Mouse (Mus musculus): Measurements from ENCODE around the gene Nxpe3.
"Not testable (repeated sequence)": the region's sequence is repeated elsewhere in the genome, so short reads cannot be mapped to it uniquely, and the experiment has no call there.

Nxpe3 gene

DNA sequence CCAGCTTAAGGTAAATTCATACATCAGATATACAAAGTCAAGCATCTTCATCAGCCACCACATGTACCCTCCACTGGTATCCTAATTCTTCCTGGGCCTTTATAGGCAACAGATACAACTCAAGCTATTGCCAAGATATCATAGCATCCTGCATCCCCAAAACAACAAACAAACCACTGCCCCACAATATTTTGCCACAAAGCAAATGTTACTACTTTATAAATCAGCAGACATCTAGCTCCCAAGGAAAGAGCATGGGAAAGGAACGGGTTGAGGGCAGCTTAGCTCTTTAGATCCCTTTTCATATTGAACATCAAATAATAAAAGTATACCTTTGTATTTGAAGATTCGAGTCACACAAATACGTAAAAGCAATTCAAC lies 57.0 kb downstream of the Nxpe3 start:
- no peak for DNase-seq (ENCODE audit: low read depth, low spot score)

DNA sequence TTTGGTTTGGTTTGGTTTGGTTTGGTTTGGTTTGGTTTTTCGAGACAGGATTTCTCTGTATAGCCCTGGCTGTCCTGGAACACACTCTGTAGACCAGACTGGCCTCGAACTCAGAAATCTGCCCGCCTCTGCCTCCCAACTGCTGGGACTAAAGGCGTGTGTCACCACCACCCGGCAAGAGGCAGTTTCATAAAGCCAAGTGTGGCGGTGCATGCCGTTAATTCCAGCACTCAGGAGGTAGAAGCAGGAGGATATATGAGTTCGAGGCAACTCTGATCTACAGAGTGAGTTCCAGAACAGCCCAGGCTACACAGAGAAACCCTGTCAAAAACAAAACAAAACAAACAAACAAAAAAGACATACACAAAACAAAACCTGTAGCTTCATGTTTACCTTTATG lies 57.4 kb downstream of the Nxpe3 start:
- not testable (repeated sequence) for DNase-seq (ENCODE audit: low read depth, low spot score)

DNA sequence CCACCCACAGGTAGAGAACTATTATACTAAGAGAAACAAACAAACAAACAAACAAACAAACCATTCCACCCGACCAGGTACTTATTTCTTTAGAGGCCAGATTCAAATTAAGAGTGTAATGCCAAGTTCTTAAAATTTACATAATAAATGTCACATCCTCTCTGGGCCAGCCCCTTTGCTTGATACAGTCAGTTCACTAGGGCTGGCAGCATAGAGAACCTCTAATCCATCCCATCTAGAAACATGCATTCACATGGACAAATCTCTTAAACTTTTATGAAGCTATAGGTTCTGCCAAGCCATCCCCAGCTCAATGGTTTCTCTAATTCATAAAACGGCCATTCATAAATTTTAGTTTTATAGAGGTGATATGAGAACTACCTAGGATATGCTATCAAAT lies 57.9 kb downstream of the Nxpe3 start:
- DNase-seq (ENCODE audit: low read depth, low spot score), result no peak

DNA sequence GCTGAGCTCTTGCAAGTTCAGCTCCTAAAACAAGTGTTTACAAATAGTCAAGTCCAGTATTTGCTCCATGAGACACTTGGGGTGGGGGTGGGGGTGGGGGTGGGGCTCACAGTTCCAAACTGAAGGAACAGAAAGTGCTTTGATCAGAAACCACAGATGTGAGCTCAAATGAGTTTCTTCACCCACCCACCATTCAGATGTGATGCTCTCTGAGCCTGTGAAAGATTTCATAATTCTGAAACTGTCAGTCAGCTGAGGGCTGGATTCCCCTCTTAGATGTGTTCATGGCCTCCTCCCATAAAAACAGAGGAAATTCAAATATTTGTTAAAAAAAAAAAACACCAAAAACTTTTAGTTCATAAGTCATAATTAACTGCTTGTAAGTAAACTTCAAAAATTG lies 59.3 kb downstream of the Nxpe3 start:
- no peak for DNase-seq (ENCODE audit: low read depth, low spot score)

DNA sequence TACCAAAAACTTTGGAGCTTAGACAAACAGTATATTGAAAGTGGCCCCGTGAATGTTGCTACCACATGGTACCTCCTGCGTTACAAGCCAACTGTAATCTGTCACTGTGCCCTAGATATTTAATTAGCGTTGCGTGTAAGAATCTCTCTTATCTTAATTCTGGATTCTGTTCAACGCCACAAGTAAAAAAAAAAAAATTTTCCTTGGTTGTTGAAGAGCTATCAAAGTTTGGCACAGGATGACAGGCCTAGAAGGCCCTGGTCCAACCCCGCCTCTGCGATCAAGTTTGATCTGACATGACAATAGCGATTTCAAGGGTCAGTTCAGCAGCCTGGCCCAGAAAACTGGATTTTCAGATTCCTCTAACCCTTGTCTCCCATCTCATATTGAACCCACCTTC lies 62.5 kb downstream of the Nxpe3 start:
- DNase-seq (ENCODE audit: low read depth, low spot score), result no peak

DNA sequence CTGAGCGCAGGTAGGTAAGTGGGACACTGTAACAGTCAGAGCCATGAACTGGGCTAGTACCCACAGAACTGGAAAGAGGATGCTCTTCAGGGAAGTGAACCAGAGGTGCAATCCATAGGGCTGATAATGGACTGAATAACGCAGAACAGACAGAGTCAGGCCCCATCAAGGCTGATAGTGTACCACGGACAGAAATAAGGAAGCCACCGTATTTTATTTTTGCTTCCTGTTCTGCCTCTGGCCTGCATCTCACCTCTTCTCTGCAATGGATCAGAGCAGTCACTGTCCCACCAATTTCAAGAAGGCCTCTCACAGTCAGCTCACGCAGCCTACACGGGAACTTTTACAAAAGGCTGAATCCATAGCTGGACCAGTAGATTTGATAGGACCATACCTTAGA lies 63.0 kb downstream of the Nxpe3 start:
- no peak for DNase-seq (ENCODE audit: low read depth, low spot score)

DNA sequence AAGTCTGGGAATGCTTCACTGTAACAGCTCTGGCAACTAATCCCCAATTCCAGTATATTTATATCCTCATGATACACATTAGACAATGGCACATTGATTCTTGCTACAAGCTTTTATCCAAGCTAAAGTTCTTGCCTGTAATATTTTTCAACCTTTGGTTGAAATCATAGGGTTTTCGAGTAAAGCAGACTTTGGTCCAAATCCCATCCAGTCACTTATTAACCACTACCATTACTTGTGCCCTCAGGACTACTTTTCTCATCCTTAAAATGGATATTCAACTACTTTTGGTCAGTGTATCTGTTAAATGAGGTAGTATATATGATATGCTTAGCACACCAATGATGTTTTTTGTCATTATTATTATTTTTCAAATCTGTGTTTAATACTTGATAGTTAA lies 63.6 kb downstream of the Nxpe3 start:
- no peak for DNase-seq (ENCODE audit: low read depth, low spot score)

DNA sequence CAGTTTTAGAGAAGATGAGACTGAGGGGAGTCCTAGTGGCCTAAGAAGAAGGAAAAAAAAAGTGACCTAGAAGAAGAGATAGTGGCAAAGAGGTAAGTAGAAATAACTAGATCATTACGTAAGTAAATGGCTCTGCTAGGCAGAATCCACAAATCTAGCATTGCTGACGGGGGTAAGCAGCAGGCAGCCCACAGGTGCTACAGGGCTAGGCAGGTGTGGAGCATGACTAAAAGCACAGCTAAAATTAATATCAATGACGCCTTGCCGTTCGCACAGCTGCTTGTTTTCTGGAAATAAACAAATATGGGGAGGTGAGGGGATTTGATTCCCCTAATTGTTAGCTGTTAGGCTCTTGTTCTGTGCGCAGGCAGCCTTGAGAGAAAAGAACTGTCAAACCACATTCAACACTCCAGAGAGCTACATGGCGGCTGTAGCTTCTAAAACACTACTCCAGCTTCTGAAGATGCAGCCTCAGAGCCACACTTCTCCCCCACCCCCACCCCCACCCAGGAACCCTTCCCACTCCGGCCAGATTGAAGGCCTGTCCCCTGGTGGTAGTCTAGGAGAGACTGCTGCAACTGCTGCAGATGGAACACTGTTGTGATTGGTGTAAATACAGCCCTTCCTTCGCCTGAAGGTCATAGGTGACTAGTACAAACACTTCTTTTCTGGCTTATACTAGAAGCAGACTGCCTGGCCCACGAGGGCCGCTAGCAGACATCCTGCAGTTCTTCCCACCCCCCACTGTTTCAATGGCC lies 71.5 kb downstream of the Nxpe3 start:
- DNase-seq (ENCODE audit: low read depth, low spot score), result peak; percentile 91

DNA sequence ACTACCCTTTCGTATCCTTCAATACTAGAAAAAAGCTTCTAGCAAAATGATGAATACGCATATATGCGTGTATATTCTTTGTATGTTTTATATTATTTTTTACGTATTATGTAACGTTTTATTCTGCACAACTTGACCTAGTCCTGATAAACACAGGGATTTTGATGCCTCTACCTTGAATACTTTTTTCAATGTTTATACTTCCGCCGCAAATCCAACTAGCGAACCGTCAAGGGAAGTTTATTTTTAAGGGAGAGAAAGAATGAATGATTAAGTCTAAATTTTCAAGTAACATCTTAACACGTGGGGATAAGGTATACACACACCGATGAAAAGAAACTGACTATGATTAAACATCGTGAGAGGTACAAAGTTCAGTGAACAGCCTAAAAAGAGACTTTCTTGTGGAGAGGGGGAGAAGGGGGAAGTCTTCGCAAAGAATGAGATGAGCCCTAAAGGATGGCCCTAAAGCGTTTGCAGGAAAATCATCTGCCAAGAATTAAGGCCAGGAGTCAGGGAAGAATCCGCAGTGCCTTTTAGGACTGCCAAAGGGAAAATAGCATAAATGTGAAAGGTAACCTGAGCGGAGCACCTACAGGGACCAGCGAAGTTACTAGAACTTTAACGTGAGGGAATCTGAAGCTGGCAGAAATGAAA lies 72.2 kb downstream of the Nxpe3 start:
- no peak for DNase-seq (ENCODE audit: low read depth, low spot score)

DNA sequence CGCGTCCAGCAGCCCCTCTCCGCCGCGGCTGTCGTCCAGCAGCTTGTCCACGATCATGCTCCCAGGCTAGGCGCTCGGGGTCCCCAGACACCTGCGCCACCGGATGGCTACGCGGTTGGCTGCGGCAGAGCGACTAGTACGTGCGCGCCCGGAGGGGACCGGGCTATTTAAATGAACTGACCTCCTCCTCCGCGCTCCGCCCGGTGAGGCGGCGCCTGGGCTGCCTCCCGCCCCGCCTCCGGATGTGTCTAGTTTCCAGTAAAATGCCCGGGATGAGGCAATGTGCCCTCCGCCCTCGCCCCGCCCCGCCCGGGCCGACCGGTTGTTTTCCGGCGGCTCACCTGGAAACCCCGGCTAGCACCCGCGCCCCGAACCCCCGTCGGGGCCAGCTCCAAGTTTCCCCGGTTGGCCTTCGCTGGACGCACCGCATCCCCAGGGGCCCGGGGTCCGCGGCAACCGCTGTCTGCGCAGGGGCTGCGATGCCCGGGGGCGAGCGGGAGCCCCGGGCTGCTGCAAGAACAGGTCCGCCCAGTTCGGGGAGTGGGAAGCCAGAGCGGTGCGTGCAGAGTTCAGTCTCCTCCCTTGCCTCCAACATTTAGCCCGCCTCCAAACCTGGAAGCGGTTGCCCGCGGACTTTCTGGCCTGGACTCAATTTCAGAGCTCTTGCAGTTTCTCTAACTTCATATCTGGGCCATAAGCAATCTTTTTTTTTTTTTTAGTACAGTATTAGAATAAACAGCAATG lies 72.9 kb downstream of the Nxpe3 start:
- peak; percentile 96 for DNase-seq (ENCODE audit: low read depth, low spot score)

DNA sequence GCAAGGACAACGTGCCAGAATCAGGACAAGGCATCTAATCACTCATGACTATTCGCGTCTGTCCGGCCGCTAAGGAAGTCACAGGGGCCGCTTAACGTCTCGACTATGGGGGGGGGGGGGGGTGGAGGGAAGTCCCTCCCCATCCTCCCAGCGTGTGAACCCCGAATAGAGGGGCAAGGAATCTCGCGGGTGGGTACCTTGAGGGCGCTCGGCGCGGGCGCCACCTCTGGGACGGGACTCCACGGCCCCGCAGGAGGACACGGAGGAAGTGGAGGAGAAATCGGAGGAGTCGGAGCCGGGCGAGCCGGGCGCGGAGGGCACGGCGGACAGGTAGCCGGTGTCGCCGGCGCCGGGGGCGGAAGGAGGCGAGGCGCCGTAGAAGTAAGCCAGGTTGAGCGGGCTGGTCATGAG lies 73.5 kb downstream of the Nxpe3 start:
- no peak for DNase-seq (ENCODE audit: low read depth, low spot score)

DNA sequence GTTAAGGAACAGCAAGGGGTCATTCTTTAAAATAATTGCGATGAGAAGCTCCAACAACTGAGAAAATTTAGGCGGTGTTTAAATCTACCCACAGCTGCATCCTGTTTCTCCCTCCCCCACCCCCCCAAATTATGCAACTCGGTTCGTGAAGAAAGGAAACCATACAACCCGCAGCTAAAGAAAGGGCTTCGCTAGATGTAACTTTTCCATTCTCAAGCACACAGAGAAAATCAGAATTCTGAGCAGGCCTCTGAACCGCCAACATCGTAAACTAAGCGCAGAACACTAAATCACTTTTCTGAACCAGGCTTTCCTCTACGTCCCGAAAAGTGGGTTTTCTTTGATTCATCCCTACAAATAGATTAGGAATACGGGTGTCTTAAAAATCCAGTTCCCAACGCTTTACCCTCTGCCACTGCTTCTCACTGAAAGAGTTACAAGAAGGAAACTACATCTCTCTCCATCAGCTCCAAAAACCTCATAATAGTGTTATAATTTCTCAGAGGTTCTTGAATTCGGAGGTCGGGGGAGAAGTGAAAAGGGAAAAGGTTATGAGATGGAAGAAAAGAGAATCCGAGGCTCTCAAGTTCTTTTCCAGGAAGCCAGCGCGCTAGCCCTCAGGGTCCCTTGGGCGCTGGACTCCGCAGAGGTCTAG lies 74.0 kb downstream of the Nxpe3 start:
- no peak for DNase-seq (ENCODE audit: low read depth, low spot score)

DNA sequence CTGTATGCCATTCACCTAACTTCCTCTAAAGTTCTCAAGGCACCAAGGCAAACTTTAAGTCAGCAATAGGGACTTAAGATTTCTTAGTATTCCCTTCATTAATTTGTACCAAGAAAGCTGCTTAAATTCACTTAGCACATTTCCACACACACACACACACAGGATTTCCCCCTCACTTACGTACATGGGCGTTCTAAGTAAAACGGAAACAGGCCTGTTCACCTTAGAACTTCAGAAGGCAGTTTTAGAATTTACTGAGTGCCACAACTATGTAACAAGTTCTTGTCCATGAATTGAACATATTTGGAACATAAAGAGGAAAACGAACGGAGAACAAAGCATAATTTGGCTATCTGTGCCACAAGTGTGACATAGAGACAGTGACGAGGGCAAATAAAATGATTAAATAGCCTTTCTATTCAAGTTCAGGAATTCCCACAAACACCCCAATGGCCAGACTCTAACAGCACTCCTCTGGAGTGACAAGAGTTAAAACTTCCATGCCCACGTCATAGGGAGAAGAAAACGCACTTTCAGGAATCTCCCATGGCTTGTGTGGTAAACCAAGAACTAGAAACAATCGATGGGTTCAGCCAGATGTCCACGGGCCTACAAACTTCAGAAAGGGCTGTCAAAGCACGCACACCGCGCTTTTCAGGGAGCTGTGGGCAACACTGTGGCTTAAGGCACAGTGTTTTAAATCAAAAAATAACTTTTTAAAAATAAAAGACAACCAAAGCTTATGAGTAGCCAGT lies 74.7 kb downstream of the Nxpe3 start:
- no peak for DNase-seq (ENCODE audit: low read depth, low spot score)

DNA sequence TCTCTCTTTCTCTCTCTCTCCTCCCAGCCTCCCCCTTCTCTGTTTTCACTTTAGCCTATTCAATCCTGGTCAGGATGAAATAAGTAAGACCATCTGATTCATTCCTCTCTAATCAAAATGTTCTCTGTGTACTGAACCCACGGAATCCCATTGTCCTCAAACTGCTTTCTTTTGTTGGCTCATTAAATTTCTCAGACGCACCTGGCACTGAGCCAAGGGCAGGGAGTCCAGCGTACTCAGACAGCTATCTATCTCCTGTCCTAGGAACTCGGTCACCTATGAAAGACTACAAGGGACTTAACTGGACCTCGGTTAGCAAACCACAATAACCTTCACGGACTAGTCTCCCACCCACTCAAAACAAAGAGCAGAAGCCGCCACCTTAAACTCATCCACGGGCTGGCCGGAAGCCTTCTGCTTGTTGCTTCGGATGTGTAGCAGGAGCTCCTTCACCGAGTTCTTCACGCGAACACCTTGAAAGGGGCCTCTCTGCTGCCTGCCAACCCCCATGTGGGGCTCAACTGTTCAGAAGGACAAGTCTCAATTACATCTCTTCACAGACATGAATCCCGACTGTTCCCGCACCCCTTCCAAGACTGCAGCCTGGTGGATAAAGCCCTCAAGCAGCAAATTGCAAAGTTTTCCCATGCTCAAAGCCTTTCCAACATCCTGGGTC lies 75.8 kb downstream of the Nxpe3 start:
- peak; percentile 26 for DNase-seq (ENCODE audit: low read depth, low spot score)

DNA sequence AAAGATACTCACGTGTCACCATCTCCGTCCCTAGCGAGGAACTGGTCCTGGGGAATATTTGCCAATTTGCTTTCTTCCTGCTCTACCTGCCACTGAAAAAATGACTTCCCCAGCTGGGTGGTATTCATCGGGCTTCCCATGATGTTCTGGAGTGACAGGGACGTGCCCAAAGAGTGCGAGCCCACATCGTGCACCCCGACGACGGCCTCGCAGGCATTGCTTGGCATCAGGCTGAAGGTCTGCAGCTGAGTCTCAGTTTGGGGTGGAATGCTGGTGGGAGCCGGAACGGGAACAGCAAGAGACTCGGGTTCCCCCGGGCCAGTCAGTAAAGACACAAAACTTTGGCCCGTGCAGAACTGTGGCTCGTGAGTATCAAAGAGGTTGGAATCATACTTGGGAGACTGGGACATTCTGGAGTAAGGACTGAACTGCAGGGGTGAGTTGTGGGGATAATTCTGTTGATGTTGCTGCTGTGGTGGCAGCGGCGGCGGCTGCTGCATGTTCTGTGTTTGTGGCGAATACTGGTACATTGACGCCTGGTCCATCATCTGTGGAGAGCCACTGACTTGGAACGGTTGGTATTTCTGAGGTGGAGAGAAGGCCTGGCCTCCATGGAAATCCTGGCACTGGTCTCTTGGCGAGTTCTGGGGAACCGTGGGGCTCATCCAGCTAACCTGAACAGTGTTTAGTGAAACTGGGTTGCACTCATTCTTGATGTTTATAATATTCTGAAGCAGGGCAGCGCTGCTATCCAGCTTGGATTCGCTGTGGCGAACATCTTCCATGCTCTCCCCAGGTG lies 77.2 kb downstream of the Nxpe3 start:
- no peak for DNase-seq (ENCODE audit: low read depth, low spot score)

DNA sequence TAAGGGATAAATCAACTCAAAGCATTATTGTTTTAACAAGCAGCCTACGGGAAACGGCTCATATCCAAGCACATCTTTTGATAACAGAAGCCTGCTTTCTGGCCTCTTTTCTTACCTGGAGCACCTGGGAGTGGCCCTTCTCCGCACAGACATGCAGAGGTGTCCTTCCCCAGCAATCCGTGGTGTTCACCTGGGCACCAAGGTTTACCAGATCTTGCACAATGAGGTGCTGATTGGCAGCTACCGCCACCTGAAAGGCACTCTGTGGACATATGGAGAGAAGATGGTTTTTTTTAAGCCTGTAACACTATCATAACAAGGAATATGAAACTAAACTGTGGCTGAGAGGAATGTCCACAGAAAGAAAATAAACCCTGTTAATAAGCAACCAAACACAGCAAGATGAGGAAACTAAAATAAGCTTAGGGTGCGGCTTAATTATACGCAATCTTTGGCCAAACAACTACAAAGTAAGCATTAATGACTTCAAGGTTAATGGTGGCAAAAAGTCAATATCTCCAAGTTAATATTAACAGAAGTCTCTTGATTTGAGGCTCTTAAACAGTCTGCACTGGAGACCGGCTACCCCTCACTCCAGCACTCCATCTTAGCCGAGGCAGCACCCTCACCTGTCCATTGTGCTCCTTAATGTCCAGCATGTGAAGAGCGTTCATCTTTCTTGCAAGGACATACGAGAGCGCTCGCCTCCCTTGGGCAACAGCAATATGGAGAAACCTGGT lies 78.7 kb downstream of the Nxpe3 start:
- DNase-seq (ENCODE audit: low read depth, low spot score), result no peak

DNA sequence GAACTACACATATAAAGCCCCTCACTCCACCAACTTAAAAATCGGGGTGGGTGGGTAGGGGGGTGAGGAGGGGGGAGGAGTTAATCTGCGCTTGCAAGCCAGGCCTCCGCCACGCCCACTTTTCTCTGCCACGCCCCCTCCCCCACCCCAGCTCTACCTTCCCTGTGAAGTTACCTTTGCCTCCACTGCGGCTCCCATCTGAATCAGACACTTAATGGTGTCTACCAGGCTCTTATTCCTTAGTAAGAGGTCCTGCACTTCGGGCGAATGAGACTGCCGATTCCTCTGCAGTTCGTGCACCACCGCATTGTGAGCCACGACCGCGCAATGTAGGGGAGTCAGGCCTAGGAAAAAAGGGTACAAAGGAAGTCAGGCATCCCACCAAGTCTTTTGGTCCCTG lies 79.6 kb downstream of the Nxpe3 start:
- peak; percentile 58 for DNase-seq (ENCODE audit: low read depth, low spot score)

DNA sequence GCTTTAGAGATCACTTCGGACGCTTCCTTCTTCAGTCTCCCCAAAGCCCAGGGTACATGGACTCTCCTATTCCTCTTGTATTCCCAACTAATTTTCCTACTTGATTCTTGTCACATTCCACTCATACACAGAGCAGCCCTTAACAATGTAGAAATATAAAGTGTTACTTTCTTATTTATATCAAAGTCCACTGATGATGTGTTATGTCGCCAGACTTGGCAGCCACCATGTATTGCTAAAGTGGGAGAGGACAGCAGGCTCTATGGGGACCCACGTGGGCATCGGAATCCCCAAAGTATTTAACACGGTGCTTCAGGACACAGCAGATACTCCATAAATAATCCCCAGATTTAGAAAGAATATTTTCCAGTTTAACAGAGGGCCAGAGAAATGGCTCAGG lies 80.4 kb downstream of the Nxpe3 start:
- no peak for DNase-seq (ENCODE audit: low read depth, low spot score)

DNA sequence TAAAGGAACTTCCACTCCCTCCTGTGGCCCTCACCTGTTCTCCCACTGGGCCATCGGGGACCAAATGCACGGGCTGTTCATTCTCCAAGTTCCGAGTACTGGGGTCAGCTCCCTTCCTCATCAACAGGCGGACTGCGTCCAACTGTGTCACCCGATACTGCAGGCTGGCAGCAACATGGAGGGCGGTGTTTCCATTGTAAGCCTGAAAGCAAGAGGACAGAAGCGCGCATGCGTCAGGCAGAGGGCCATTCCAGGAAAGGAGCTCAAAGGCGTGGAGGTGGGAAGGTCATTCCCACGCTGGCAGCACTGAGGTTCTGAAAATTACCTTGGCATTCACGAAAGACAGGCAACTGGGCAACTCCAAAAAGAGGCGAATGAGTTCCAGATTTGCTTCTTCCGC lies 81.2 kb downstream of the Nxpe3 start:
- peak; percentile 88 for DNase-seq (ENCODE audit: low read depth, low spot score)
